Mouse (Mus musculus): ENCODE data around the gene Scn8a. TPM values are rescaled to one million over a fixed set of nuclear protein-coding genes. Genes with fewer than 3 reads are reported as not detected.
"Not testable (repeated sequence)": the region's sequence is repeated elsewhere in the genome, so short reads cannot be mapped to it uniquely, and the experiment has no call there.

Gene Scn8a
- polyA plus RNA-seq (2016; fragmentation: Nextera tagmentation; extraction: Ambion mirVana), result 19.2 and 20.2 TPM in 2 replicates

- H3K9ac ChIP-seq, result peak within 1 kb of the TSS; percentile 51
- H3K4me1 ChIP-seq, result peaks cover 24% of the 10 kb centered on the region
- H3K9me3 ChIP-seq (replicated peaks), result no peaks in the 10 kb centered on the region
- no peaks in the 10 kb centered on the region for H3K36me3 ChIP-seq
- peak within 1 kb of the TSS; percentile 56 for H3K4me2 ChIP-seq (replicated peaks)
- H3K4me3 ChIP-seq, result peak within 1 kb of the TSS; percentile 90
- 75% methylated on average over 7 of the region's 7 CpGs for WGBS
- no peak for ATAC-seq (ENCODE audit: low FRiP score)
- no peak within 1 kb of the TSS for H3K27ac ChIP-seq
- H3K27me3 ChIP-seq, result peaks cover 24% of the 10 kb centered on the region
Measured at GRCm38 (mm10) chr15:100869558-100869957, at the start of gene Scn8a. Scn8a (plus strand) TSS chr15:100869858.

GRCm38 (mm10) chr15:100821824-100822223, 47.8 kb upstream of the Scn8a start:
- H3K4me3 ChIP-seq, result no peak overlapping the region
- H3K27me3 ChIP-seq, result peaks cover 19% of the 10 kb centered on the region; the same call in 1 of the 2 replicates
- no peak for ATAC-seq (ENCODE audit: low FRiP score)
- H3K4me2 ChIP-seq (replicated peaks), result no peak overlapping the region
- no peaks in the 10 kb centered on the region for H3K9me3 ChIP-seq (replicated peaks)
- 0 out of 2 replicates have a peak, but pooled peaks cover 10% of the 10 kb centered on the region for H3K36me3 ChIP-seq
- peaks cover 9% of the 10 kb centered on the region for H3K4me1 ChIP-seq
- H3K27ac ChIP-seq, result no peak overlapping the region
- 65% methylated on average over 8 of the region's 8 CpGs for WGBS
- H3K9ac ChIP-seq, result no peak overlapping the region

- not testable (repeated sequence) for H3K27ac ChIP-seq; H3K9me3 ChIP-seq (replicated peaks); H3K4me1 ChIP-seq; H3K4me3 ChIP-seq; H3K36me3 ChIP-seq; H3K4me2 ChIP-seq (replicated peaks); ATAC-seq (ENCODE audit: low FRiP score); H3K9ac ChIP-seq
- peaks cover 19% of the 10 kb centered on the region; the same call in 1 of the 2 replicates for H3K27me3 ChIP-seq
- WGBS, result 78% methylated on average over 4 of the region's 4 CpGs
Measured at GRCm38 (mm10) chr15:100822370-100822769, 47.3 kb upstream of the Scn8a start.

GRCm38 (mm10) chr15:100825249-100825856, 44.3 kb upstream of the Scn8a start:
- WGBS, result 20% methylated on average over 22 of the region's 26 CpGs

GRCm38 (mm10) chr15:100826076-100826475, 43.6 kb upstream of the Scn8a start:
- Histone ChIP-seq H3K27ac (no peak overlapping the region), H3K9me3 (replicated peaks) (no peaks in the 10 kb centered on the region), H3K27me3 (peaks cover 19% of the 10 kb centered on the region; the same call in 1 of the 2 replicates), H3K9ac (no peak overlapping the region), H3K36me3 (no peaks in the 10 kb centered on the region), H3K4me1 (peaks cover 9% of the 10 kb centered on the region), H3K4me3 (no peak overlapping the region), H3K4me2 (replicated peaks) (no peak overlapping the region)
- WGBS, result 85% methylated on average over 8 of the region's 8 CpGs
- no peak for ATAC-seq (ENCODE audit: low FRiP score)

More at GRCm38 (mm10) chr15:100825249-100825856, 44.3 kb upstream of the Scn8a start:
- Histone ChIP-seq H3K9me3 (replicated peaks) (no peaks in the 10 kb centered on the region), H3K27me3 (peaks cover 19% of the 10 kb centered on the region; the same call in 1 of the 2 replicates), H3K27ac (no peak overlapping the region), H3K4me3 (peak overlapping the region; percentile 19), H3K36me3 (no peaks in the 10 kb centered on the region), H3K4me2 (replicated peaks) (peak overlapping the region; percentile 42), H3K4me1 (peaks cover 9% of the 10 kb centered on the region), H3K9ac (0 out of 2 replicates have a peak overlapping the region, but pooled peaks have one; percentile 8)
- no peak for ATAC-seq (ENCODE audit: low FRiP score)

- no peak overlapping the region for H3K9ac ChIP-seq
- peaks cover 13% of the 10 kb centered on the region; the same call in 1 of the 2 replicates for H3K27me3 ChIP-seq
- no peaks in the 10 kb centered on the region for H3K9me3 ChIP-seq (replicated peaks)
- no peak overlapping the region for H3K4me3 ChIP-seq
- H3K36me3 ChIP-seq, result no peaks in the 10 kb centered on the region
- no peak for ATAC-seq (ENCODE audit: low FRiP score)
- H3K4me1 ChIP-seq, result peaks cover 12% of the 10 kb centered on the region
- H3K4me2 ChIP-seq (replicated peaks), result no peak overlapping the region
- 83% methylated on average over 9 of the region's 9 CpGs for WGBS
- H3K27ac ChIP-seq, result no peak overlapping the region
Measured at GRCm38 (mm10) chr15:100829775-100830174, 39.9 kb upstream of the Scn8a start.

GRCm38 (mm10) chr15:100830682-100831081, 39.0 kb upstream of the Scn8a start:
- Histone ChIP-seq H3K36me3 (no peaks in the 10 kb centered on the region), H3K4me1 (peaks cover 4% of the 10 kb centered on the region), H3K27ac (no peak overlapping the region), H3K27me3 (peaks cover 4% of the 10 kb centered on the region; the same call in 1 of the 2 replicates), H3K4me2 (replicated peaks) (no peak overlapping the region), H3K9ac (no peak overlapping the region), H3K4me3 (no peak overlapping the region), H3K9me3 (replicated peaks) (no peaks in the 10 kb centered on the region)
- 49% methylated on average over 6 of the region's 6 CpGs for WGBS
- no peak for ATAC-seq (ENCODE audit: low FRiP score)

GRCm38 (mm10) chr15:100832144-100832543, 37.5 kb upstream of the Scn8a start:
- Histone ChIP-seq H3K27ac (no peak overlapping the region), H3K4me1 (peaks cover 4% of the 10 kb centered on the region), H3K4me3 (no peak overlapping the region), H3K27me3 (no peaks in the 10 kb centered on the region), H3K9me3 (replicated peaks) (no peaks in the 10 kb centered on the region), H3K9ac (no peak overlapping the region), H3K36me3 (no peaks in the 10 kb centered on the region), H3K4me2 (replicated peaks) (no peak overlapping the region)
- ATAC-seq (ENCODE audit: low FRiP score), result no peak
- 85% methylated on average over 8 of the region's 8 CpGs for WGBS

GRCm38 (mm10) chr15:100832784-100833183, 36.9 kb upstream of the Scn8a start:
- WGBS, result 31% methylated on average over 7 of the region's 7 CpGs
- Histone ChIP-seq H3K27ac (no peak overlapping the region), H3K27me3 (no peaks in the 10 kb centered on the region), H3K4me1 (peaks cover 4% of the 10 kb centered on the region), H3K9ac (no peak overlapping the region), H3K9me3 (replicated peaks) (no peaks in the 10 kb centered on the region), H3K4me2 (replicated peaks) (no peak overlapping the region), H3K4me3 (no peak overlapping the region), H3K36me3 (no peaks in the 10 kb centered on the region)
- no peak for ATAC-seq (ENCODE audit: low FRiP score)

GRCm38 (mm10) chr15:100836729-100837128, 32.9 kb upstream of the Scn8a start:
- H3K4me1 ChIP-seq, result peaks cover 4% of the 10 kb centered on the region
- H3K27me3 ChIP-seq, result no peaks in the 10 kb centered on the region
- H3K9ac ChIP-seq, result no peak overlapping the region
- no peak overlapping the region for H3K4me2 ChIP-seq (replicated peaks)
- H3K27ac ChIP-seq, result no peak overlapping the region
- WGBS, result 81% methylated on average over 8 of the region's 8 CpGs
- no peaks in the 10 kb centered on the region for H3K36me3 ChIP-seq
- H3K4me3 ChIP-seq, result no peak overlapping the region
- 0 out of 2 replicates have a peak, but pooled peaks cover 3% of the 10 kb centered on the region for H3K9me3 ChIP-seq (replicated peaks)
- no peak for ATAC-seq (ENCODE audit: low FRiP score)

- no peak overlapping the region for H3K9ac ChIP-seq
- H3K9me3 ChIP-seq (replicated peaks), result 0 out of 2 replicates have a peak, but pooled peaks cover 3% of the 10 kb centered on the region
- H3K27ac ChIP-seq, result no peak overlapping the region
- WGBS, result 34% methylated on average over 12 of the region's 12 CpGs
- no peaks in the 10 kb centered on the region for H3K4me1 ChIP-seq
- no peaks in the 10 kb centered on the region for H3K36me3 ChIP-seq
- ATAC-seq (ENCODE audit: low FRiP score), result no peak
- no peak overlapping the region for H3K4me3 ChIP-seq
- no peaks in the 10 kb centered on the region for H3K27me3 ChIP-seq
- no peak overlapping the region for H3K4me2 ChIP-seq (replicated peaks)
Measured at GRCm38 (mm10) chr15:100838607-100839207, 31.0 kb upstream of the Scn8a start.

GRCm38 (mm10) chr15:100844336-100844735, 25.3 kb upstream of the Scn8a start:
- no peak overlapping the region for H3K9ac ChIP-seq
- no peak overlapping the region for H3K4me3 ChIP-seq
- no peaks in the 10 kb centered on the region for H3K27me3 ChIP-seq
- WGBS, result 87% methylated on average over 7 of the region's 7 CpGs
- H3K9me3 ChIP-seq (replicated peaks), result no peaks in the 10 kb centered on the region
- peaks cover 11% of the 10 kb centered on the region for H3K4me1 ChIP-seq
- H3K27ac ChIP-seq, result no peak overlapping the region
- no peak for ATAC-seq (ENCODE audit: low FRiP score)
- H3K4me2 ChIP-seq (replicated peaks), result no peak overlapping the region
- H3K36me3 ChIP-seq, result no peaks in the 10 kb centered on the region

All from hindbrain, embryonic 12.5 days (tissue).